Mouse (Mus musculus) telencephalon, adult 2 months (tissue): Measurements from ENCODE around the gene Hdgf.
A peak's percentile ranks its signal among the peaks of the same experiment; 100 is the strongest.
"Not testable (repeated sequence)": the region's sequence is repeated elsewhere in the genome, so short reads cannot be mapped to it uniquely, and the experiment has no call there.

ENCODE experiments used
- DNase-seq: peaks from one replicate; pipeline ENCODE4 v3.0.0-alpha.2; 2011; ENCODE audit warnings: low read depth, low spot score

Hdgf gene

DNA sequence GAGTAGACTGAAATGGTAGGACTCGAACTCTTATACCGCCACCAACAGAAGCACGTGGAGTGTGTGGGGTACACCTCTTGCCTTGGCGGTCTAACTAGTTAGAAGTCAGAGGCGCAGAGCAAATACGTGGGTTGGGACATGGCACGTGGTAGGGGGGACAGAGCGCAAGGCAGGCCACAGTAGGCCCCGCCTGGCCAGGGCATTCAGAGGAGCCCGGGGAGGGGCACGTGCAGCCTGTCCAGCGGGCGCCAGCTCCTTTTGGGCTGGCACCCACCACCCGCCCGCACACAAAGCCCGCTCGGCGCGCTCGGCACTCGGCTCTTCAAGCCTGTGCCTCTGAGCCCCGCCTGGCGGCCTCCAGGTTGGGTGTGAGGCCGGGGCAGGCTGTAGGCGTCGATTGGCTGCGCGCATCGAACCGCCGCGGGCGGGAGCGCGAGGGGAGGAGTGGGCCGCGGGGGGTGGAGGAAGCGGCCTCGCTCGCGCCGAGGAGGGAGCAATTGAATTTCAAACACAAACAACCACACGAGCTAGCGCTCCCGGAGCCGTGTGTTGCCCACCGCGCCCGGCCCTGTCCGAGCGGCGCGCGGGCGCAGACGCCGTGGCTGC is at the start of gene Hdgf:
Gene Hdgf, plus strand, starts transcription at position 442 of the 606 bp plus-strand sequence.
- peak; percentile 93 for DNase-seq

DNA sequence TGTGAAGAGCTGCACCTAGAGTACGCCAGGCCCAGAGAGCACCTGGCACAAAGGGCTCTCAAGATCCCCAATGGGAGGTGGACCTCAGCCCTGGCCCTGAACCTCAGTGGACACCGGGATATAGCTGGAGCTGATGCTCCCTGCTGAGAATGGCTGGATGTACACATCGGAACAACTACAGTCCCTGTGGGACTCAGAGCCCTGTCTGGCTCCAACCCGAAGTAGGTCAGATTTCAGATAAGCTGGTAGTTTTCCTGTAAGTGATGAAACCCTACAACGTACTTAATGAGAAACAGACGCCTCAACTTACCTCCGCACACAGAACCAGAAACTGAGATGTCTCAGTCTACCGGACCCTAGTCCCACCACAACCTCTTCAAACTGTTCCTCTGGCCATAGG is 48.5 kb upstream of the Hdgf start:
- no peak for DNase-seq

DNA sequence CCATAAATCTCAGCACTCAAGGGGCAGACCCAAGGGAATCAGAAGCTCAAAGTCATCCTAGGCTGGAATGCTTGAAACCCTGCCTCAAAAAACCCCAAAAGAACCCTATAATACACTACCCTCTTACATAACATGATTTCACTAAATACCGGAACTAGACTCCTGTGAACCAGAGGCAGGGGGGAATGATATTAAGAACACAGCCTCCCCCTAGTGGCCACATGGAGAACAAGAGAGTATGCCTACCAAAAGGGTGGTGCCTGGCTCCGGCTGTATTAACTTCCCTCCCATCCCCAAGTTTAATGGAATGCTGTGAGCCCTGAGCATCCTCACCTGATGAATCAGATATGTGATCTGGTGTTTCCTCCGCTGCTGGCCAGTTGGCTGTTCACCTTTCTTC is 46.3 kb upstream of the Hdgf start:
- DNase-seq: peak; percentile 50

DNA sequence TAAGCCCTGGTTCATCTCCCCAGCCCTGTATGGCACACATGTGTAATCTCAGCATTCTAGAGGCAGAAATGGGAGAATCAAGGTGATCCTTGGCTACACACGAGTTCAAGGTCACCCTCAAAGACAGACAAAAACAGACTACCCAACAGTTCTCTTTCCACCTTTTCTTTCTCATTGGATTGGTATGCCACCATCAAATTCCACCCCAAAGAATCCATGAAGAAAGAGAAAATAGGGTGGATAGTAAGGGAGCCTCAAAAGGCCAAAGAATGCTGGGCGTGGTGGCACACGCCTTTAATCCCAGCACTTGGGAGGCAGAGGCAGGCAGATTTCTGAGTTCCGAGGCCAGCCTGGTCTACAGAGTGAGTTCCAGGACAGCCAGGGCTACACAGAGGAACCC is 42.0 kb upstream of the Hdgf start:
- DNase-seq: not testable (repeated sequence)

DNA sequence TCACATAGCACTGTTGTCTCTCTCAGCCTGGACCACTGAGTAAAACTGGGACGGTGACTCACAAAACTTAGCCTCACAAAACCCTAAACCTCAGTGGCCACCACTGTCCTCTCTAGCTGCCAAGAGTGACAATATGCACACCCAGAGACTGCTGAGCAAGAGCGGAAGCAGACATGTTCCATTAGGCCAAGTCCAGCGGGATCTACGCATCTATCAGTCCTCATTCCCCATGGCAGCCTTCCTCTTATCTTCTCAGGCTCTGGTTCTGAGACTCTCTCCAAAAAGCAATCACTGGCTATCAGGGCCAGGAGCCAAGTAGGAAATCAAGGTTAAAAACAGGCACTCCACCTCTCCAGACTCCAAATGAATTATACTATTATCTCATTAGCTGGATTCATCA is 28.4 kb upstream of the Hdgf start:
- DNase-seq: no peak

DNA sequence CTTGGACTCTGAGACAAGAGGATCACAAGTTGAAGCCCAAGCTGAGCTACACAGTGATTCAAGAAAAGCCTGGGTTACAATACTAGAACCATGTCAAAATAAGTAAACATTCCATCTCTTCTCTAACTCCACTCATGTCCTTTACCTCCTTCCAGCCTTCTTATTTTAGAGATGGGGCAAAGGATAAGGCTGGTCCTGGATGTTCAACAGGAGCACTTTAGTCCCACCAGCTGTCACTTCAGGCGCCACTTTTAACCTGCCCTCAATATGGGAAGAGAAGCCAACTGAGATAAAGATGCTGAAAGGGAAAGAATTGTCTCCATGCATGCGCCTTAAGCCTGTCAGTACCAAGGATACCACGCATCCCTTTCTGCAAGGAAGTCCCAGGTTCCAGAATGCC is 21.8 kb upstream of the Hdgf start:
- DNase-seq: no peak

DNA sequence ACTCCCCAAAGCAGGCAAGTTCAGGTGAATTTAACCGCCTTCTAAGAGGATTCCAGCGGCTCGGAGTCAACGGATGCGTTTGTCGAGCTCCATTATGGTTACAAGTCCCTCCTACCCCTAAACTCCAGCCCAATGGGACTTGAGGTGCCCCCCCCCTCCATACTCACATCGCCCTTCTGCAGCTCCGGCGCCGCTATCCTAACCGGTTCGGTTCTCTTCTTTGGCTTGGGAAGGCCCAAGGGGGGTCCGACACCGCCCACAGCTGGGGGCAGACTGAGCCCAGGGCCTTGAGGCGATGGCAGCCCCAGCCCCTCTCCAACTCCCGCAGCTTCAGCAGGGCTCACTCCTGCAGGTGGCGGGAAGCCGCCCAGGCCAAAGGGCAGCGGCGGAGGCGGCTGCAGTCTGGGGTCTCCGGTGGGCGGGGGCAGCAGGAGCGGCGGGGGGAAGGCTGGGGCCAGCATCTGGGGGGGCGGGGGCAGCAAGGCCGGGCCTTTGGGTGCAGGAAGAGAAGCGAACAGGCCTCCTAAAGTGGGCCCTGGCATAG is 21.3 kb upstream of the Hdgf start:
- DNase-seq: no peak

DNA sequence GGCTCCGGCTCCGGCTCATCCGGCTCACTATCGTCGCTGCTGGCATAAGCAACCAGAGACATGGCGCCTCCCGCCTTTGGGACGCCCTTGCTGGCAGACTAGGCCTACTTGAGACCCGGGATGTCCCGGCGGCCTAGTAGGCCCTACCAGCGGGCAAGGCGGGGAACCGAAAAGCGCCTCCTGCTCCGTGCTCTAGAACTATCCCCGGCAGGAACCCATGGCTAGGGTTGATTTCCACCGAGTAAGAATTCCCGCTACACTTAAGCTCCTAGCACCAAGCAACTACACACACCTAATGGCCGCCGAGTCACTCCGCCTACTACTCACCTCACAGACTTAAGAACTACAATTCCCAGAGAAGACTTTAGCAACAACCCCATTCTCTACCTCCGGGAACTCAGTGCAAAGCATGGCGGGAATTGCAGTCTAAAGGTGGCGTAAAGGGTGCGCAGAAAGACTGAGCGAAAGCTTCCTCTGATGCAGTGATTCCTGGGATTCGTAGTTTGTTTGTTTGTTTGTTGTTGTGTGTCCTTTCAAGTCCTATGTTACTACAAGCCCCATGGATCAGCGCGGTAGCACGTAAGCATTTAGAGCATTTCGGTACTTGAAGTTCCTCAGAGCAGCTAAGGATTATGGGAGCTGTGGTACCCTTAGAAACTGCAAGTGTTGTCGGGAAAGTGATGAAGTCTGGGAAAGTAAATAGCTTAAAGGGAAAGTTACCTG is 20.7 kb upstream of the Hdgf start, which contains the start of gene Prcc:
Gene Prcc, minus strand, starts transcription at position 328 of the 723 bp plus-strand sequence.
- DNase-seq: peak; percentile 100

DNA sequence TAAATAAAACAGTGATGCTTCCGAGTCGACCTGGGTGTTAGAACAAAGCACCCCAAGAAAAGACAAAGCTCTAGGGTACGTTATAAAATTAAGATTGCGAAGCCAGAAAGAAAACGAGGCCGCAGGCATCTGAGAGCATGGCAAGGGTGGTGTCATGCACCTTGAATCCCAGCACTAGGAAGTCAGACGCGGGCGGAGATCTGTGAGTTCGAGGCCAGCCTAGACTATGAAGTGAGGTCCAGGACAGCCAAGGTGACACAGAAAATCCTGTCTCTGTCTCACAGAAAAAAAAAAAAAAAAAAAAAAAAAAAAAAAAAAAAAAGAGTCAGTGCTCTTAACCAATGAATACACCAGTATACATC is 20.1 kb upstream of the Hdgf start:
- no peak for DNase-seq

DNA sequence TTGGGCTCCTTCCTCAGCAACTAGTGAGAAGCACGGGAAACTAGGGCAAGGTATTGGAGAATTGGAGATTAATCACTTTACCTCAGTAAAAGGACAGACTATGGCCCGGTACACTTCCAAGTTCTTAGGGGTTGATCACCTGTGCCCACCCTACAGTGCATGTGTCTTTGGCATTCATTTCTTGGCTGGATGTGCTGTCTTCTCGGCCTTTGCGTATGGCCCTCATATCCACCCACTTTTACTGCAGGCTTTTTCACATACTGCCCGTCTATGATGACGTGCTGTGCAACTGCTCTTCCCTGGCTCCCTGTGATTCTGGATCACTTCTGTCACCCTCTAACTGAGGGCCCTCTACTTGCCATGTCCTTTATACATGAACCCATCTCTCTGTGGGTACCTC is 19.7 kb upstream of the Hdgf start:
- DNase-seq: no peak

DNA sequence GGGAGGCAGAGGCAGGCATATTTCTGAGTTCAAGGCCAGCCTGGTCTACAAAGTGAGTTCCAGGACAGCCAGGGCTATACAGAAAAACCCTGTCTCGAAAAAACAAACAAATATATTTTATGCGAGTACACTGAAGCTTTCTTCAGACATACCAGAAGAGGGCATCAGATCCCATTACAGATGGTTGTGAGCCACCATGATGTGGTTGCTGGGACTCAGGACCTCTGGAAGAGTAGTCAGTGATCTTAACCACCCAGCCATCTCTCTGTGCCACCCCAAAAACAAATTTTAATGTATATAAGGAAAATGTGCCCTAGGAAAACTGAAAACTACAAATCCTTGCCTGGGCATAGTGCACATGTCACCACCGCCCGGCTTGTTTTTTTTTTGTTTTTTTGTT is 18.7 kb upstream of the Hdgf start:
- DNase-seq: not testable (repeated sequence)

DNA sequence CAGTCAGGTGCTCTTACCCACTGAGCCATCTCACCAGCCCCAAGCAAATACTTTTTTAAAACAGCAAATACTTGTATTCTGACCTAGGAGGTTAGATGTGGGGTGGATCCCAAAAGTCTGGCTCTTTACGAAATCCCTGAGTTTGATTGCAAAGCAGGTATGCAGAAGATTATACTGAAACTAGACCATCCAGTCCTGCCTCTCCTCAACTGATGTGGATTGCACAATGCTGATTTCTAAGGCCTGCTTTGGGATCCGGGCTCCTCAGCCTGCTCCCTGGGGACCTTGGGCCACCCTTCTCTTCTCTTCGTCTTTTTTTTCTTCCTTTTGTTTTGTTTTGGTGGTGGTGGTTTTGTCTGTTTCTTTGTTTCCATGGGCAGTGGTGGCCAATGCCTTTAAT is 14.6 kb upstream of the Hdgf start:
- DNase-seq: no peak

DNA sequence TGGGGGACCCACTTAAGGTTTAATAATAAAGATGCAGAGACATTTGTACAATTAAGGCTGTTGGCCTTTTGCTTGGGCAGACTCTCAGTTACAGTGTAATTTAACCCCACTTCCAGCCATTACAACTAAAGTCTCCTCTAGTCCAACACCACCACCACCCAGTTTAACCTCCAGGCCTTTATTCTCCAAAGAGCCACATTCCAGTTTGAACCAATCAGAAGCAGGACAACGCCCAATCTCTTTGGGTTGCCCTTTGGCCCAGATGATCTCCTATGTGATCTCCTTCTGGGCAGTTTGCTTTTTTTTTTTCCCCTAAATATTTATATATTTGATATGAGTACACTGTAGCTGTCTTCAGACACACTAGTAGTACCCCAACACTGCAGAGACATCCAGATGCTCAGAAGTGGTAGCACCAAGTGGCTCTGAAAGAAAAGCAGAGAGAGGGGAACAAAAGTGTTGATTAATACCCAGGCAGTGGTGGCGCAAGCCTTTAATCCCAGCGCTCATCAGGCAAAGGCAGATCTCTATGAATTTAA is 12.7 kb upstream of the Hdgf start:
- no peak for DNase-seq

DNA sequence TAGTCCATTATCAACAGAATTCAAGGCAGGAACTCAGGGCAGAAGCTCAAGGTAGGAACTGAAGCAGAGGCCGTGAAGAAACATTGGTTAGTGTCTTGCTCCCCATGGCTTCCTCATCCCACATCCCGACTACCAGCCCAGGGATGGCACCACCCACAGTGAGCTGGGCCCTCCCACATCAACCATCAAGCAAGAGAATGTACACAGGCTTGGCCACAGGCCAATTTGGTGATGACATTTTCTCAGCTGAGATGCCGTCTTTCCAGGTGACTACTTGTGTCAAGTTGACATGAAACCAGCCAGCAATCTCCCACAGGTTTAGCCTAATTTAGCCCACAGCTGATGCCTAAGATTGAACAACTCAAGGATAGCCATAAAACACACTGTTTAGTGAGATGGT is 6.9 kb upstream of the Hdgf start:
- DNase-seq: no peak

DNA sequence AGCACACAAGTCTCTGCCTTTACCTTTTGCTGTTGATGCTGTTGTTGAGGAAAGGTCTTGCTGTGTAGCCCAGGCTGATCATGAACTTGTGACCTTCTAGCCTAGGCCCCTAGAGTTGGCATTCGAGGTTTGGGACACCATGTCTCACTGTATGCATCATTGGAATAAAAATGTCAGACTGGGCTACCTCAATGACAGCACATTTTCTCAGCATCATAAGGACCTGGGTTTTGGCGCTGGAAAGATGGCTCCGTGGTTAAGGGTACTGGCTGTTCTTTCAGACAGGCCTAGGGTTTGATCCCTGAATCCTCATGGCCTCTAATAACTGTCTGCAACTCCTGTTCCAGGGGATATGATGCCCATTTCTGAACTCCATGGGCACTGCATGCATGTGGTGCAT is 6.3 kb upstream of the Hdgf start:
- DNase-seq: no peak

DNA sequence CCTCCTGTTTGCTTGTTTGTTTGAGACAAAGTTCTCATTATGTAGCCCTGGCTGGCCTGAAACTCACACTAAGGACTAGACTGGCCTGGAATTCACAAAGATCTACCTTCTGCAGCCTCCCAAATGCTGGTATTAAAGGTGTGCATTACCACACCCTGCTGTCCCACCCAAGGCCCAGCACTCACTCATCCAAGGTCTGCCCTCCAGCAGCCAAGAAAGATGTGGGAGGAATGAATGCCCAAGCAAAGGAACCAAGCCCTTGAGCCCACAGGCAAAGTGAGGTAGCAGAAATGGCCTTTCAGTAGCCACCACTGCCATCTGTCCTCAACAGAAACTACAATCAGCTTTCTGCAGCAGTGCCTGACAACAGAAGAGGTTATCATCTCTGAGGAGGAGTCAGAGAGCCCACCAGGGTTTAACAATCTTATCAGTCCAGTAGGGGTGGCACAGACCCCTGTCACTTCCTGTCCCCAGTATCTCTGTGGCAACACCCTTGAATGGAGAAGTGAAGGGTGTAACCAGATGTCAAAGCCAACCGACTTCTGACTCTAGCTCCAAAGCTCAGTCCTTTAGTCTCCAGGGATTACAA is 5.0 kb upstream of the Hdgf start:
- DNase-seq: no peak

DNA sequence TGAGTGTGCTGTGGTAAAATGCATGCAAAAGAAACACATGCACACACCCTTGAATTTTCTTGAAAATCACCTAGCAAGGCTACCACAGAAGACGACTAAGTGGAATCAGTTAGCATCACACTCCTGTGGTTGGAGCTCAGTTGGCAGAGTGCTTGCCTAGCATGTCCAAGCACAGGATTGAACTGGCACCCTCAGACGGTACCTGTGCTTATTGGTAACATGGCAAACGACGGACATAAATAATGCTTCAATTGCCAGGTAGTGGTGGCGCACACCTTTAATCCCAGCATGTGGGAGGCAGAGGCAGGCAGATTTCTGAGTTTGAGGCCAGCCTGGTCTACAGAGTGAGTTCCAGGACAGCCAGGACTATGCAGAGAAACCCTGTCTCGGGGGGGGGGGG is 4.2 kb upstream of the Hdgf start:
- DNase-seq: not testable (repeated sequence)

DNA sequence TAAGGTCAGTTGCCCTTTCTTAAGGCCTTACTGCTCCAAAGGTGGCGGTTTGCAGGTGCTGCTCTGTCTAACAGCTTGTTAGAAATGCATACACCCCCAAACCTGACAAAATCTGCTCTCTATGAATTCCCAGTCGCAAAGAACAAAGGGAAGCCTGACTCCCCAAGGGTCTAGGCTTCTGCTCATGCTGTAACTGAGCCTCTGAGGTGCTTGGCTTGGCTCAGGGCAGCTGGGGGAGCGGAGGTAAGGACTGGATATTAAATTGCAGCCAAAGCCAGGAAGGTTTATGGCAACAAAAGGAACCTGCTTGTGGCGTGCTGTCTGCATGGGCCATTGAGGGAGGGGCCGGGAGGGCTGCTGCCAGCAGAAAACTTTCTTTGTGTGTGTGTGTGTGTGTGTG is 2.3 kb upstream of the Hdgf start:
- DNase-seq: no peak

DNA sequence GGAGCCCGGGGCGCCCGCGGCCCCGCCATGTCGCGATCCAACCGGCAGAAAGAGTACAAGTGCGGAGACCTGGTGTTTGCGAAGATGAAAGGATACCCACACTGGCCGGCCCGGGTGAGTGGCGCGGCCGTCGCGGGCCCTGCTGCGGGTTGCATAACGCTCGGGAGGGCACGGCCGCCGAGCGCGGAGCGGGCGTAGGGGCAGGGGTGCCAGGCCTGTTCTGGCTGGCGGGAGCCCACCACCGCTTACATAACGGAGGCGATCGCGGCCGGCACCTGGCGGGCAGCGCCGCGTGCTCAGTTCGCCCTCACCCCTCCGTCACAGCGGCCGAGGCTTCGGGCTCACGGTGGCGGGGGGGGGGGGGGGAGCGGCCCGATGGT is 470 bp downstream of the Hdgf start:
- no peak for DNase-seq

DNA sequence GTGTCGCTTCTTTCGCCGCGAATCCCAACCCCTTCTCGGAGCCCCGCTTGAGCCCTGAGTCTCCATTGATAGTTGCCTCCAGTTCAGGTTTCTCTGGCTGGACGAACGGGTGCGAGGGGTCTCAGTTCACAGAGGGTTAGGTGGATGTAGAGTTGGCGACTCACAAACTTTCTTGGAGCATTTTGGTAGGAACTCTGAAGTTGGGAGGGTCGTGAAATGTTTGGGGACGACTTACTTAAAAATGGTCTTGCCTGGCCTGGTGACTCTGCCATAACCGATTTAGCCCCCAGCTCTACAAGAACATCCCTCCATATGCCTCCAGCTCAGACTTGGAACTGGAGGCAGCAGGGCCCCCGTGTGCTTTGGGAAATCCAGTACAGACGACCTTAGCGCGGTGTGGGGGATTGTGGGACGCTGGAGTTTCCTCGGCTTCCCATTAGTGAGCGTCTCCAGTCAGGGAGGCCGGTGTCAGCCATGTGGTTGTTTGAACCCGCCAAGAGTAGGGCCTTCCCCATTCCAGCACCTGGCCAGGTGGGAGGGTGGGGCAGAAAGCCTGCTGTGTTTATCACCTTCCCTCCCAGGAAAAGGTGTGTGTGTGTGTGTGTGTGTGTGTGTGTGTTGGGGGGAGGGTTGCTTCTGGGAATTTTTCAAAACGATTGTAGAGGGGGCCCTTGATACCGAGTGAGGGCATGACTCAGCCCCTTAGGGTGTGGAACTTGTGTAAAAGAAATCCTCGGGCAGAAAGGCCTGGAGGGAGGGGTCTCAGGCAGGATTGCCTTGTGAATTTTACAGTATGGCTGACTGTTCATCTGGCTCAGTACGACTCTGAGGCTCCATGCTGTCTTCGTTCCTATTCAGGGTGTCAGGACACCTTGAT is 1.1 kb downstream of the Hdgf start:
- DNase-seq: no peak

DNA sequence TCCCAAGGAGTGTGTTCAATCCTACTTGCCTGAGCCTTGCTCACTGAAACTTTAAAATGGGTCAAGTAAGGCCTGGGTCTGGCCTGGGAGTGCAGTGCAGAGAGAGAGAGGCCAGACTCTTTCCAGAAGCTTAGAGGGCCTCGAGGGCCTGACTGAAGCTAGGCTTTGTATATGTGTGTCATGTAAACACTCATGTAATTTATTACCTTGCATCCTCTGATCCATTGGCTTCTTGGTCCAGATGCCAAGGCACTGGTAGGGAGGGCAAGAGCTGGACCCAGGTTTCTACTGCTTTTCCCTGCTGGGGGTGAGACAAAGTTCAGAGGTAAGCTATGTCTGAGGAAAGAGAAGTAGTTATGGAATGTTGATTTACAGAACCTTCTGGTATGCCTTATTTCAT is 1.8 kb downstream of the Hdgf start:
- DNase-seq: no peak

DNA sequence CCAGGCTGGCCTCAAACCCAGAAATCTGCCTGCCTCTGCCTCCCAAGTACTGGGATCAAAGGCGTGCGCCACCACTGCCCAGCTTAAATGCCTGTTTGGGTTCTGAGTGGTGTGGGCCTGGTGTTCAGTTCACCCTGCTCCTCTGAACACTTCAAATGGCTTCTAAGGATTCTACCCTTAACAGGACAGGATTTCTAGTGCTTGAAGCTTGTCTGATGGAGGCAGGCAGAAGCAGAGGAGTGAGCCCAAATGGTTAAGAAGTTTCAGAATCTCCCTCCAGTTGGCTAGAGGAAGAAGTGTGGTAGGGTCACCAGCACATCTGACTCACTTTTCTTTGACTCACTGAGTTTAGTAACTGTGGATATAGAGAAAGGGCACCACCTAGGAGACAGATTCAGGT is 3.3 kb downstream of the Hdgf start:
- DNase-seq: no peak
